ENCODE assay signal across 8 mouse cellular contexts in genomic region chr3:79664787-79665408, GRCm38 (mm10). TPM values are rescaled to one million over a fixed set of nuclear protein-coding genes. Genes with fewer than 3 reads are reported as not detected.
DNase-seq lines count a peak whose midpoint lies in the region; ATAC-seq and TF ChIP-seq lines count a peak whose summit lies in the region.

No protein-coding gene starts in this region.

- intact Hi-C loops in heart, adult 2 months (cut with DNase I) = loop anchor here (1.0 kb wide), 1 partner anchor 144 kb away; no protein-coding TSS in a partner anchor

- no peak overlapping the region for H3K27ac ChIP-seq in heart, adult 2 months
- no peak overlapping the region for H3K27ac ChIP-seq in heart, embryonic 12.5 days (ENCODE audit: poor library complexity, severe bottlenecking)
- no peak overlapping the region for H3K27ac ChIP-seq in midbrain, embryonic 10.5 days (replicated peaks)

- peak; percentile 88 for TF ChIP-seq CTCF in heart, adult 2 months (IDR thresholded peaks at IDR 0.05)

- ATAC-seq in heart, embryonic 12.5 days (ENCODE audit: insufficient number of reproducible peaks, low FRiP score) = no peak

- 29% methylated on average over 9 of the region's 9 CpGs for WGBS in heart, adult 2 months
- 39% methylated on average over 9 of the region's 9 CpGs for WGBS in heart, embryonic 12.5 days
- WGBS in midbrain, embryonic 10.5 days = 44% methylated on average over 9 of the region's 9 CpGs

- TF ChIP-seq POLR2A in heart, adult 2 months (IDR thresholded peaks at IDR 0.05; ENCODE audit: insufficient read depth, low read depth, low read length) = no peak

- H3K79me2 ChIP-seq in heart, adult 2 months (replicated peaks; ENCODE audit: control insufficient read depth, insufficient read depth, low read length) = no peaks in the 10 kb centered on the region

- no peak overlapping the region for H3K9ac ChIP-seq in heart, adult 2 months (ENCODE audit: low read depth, low read length)
- H3K9ac ChIP-seq in heart, embryonic 12.5 days = no peak overlapping the region

- H3K27me3 ChIP-seq in heart, adult 2 months (ENCODE audit: control insufficient read depth, insufficient read depth, low read length) = no peaks in the 10 kb centered on the region
- no peaks in the 10 kb centered on the region for H3K27me3 ChIP-seq in heart, embryonic 12.5 days (replicated peaks)
- H3K27me3 ChIP-seq in midbrain, embryonic 10.5 days (ENCODE audit: low read depth, poor library complexity, severe bottlenecking) = no peaks in the 10 kb centered on the region

- no peaks in the 10 kb centered on the region for H3K36me3 ChIP-seq in heart, adult 2 months (ENCODE audit: control insufficient read depth, insufficient read depth, low read length)
- H3K36me3 ChIP-seq in heart, embryonic 12.5 days = no peaks in the 10 kb centered on the region
- no peaks in the 10 kb centered on the region for H3K36me3 ChIP-seq in midbrain, embryonic 10.5 days

- H3K4me3 ChIP-seq in heart, adult 2 months = no peak overlapping the region
- no peak overlapping the region for H3K4me3 ChIP-seq in heart, embryonic 12.5 days
- no peak overlapping the region for H3K4me3 ChIP-seq in midbrain, embryonic 10.5 days

- no peak for TF ChIP-seq EP300 in heart, adult 2 months (IDR thresholded peaks at IDR 0.05; ENCODE audit: insufficient read depth, low read depth, low read length)

- no peak overlapping the region for H3K4me2 ChIP-seq in heart, embryonic 12.5 days

- H3K4me1 ChIP-seq in heart, adult 2 months (ENCODE audit: control insufficient read depth, insufficient read depth, low read length) = no peaks in the 10 kb centered on the region
- no peaks in the 10 kb centered on the region for H3K4me1 ChIP-seq in heart, embryonic 12.5 days (replicated peaks)
- no peaks in the 10 kb centered on the region for H3K4me1 ChIP-seq in midbrain, embryonic 10.5 days

- H3K9me3 ChIP-seq in heart, embryonic 12.5 days (replicated peaks) = no peaks in the 10 kb centered on the region
- no peaks in the 10 kb centered on the region for H3K9me3 ChIP-seq in midbrain, embryonic 10.5 days (replicated peaks)

- DNase-seq in heart, adult 2 months = peak; percentile 5 to 20
- peak; percentile 61 for DNase-seq in adipocyte (ENCODE audit: low spot score)
- peak; percentile 84 for DNase-seq in embryo, embryonic 10.5 days (ENCODE audit: low spot score)
- peak; percentile 56 for DNase-seq in heart, postnatal 4 days
- DNase-seq in layer of hippocampus, adult 9-11 months = peak; percentile 18
- peak; percentile 51 for DNase-seq in midbrain, embryonic 10.5 days (ENCODE audit: low spot score)
- peak; percentile 12 to 43 for DNase-seq in spleen, postnatal 36 days (ENCODE audit: low spot score in 2 of 2)

RNA-seq across cellular contexts. Expression of gene Etfdh, which starts 35.6 kb away (rescaled TPM):
- total RNA-seq in heart, adult 2 months (2021) = 100 to 1,000 TPM; 525 to 610 TPM
- 433 and 567 TPM in 2 replicates for polyA plus RNA-seq in heart, adult 2 months (2012; rRNA removed)
- 138 and 143 TPM in 2 replicates for polyA plus RNA-seq in heart, embryonic 12.5 days (2016; fragmentation: Nextera tagmentation; extraction: Ambion mirVana)
- 100 to 1,000 TPM; 385 to 407 TPM for total RNA-seq in heart, postnatal 4 days (2021)
- 47.1 and 55.5 TPM in 2 replicates for polyA plus RNA-seq in midbrain, embryonic 10.5 days (2016; fragmentation: Nextera tagmentation; extraction: Ambion mirVana)

RNA-seq across cellular contexts. Expression of gene 4930579G24Rik, which starts 36.0 kb away (rescaled TPM):
- total RNA-seq in heart, adult 2 months (2021) = 1 to 10 TPM in 1 of 2 experiments, under 1 TPM in 1; 0.99 to 1.7 TPM
- polyA plus RNA-seq in heart, adult 2 months (2012; rRNA removed) = 1.2 and 1.8 TPM in 2 replicates
- 24.6 and 26.3 TPM in 2 replicates for polyA plus RNA-seq in heart, embryonic 12.5 days (2016; fragmentation: Nextera tagmentation; extraction: Ambion mirVana)
- 10 to 100 TPM; 11.9 to 14.9 TPM for total RNA-seq in heart, postnatal 4 days (2021)
- 26.5 and 28.1 TPM in 2 replicates for polyA plus RNA-seq in midbrain, embryonic 10.5 days (2016; fragmentation: Nextera tagmentation; extraction: Ambion mirVana)

Comparison
In these comparisons a context has a peak if more than half of its experiments do, and no peak if none do; other contexts are left out.
1. DNase-seq: peak in every context shown above with its lines; median percentile 84 in embryo, embryonic 10.5 days; 61 in adipocyte; 56 in heart, postnatal 4 days; 51 in midbrain, embryonic 10.5 days; 28 in spleen, postnatal 36 days; 18 in layer of hippocampus, adult 9-11 months; 12 in heart, adult 2 months.